Comparison of ENCODE assay signal across 42 mouse cellular contexts in genomic region chr3:92111526-92111925, GRCm38 (mm10). TPM values are rescaled to one million over a fixed set of nuclear protein-coding genes. Genes with fewer than 3 reads are reported as not detected.
"Had no signal": no experiment of that assay in that cellular context is flagged by ENCODE, and none has a peak within 500 bp of the region (broad histone marks: within the 10 kb centered on the region; RNA-seq: fewer than 3 reads in every experiment).

No protein-coding gene starts in this region.

- H3K27ac ChIP-seq: heart, adult 2 months; heart, embryonic 13.5 days; heart, embryonic 15.5 days; hindbrain, embryonic 13.5 days; hindbrain, embryonic 15.5 days; hindbrain, postnatal 0 days; kidney, embryonic 15.5 days; kidney, postnatal 0 days; limb, embryonic 13.5 days; limb, embryonic 15.5 days; liver, embryonic 12.5 days; liver, embryonic 14.5 days had no signal

- H3K36me3 ChIP-seq: heart, embryonic 13.5 days; heart, embryonic 15.5 days; hindbrain, embryonic 13.5 days; hindbrain, embryonic 15.5 days; kidney, embryonic 15.5 days; limb, embryonic 13.5 days; limb, embryonic 15.5 days; liver, embryonic 12.5 days had no signal

- H3K4me2 ChIP-seq: heart, embryonic 11.5 days; heart, embryonic 13.5 days; heart, embryonic 15.5 days; hindbrain, embryonic 13.5 days; hindbrain, embryonic 15.5 days; kidney, embryonic 15.5 days; limb, embryonic 13.5 days; limb, embryonic 15.5 days; liver, embryonic 12.5 days had no signal

- DNase-seq: gastrocnemius, postnatal 25 days; heart, adult 11 months; heart, adult 2 months; heart, postnatal 14 days; heart, postnatal 36 days; kidney, adult 11 months; kidney, adult 2 months; kidney, adult 9 months; kidney, postnatal 14 days; kidney, postnatal 36 days; layer of hippocampus, adult 9-11 months; layer of hippocampus, postnatal 36 days; left cerebral cortex, postnatal 4 days had no signal

- H3K9me3 ChIP-seq: heart, embryonic 13.5 days; heart, embryonic 15.5 days; hindbrain, embryonic 13.5 days; hindbrain, embryonic 15.5 days; kidney, embryonic 15.5 days; limb, embryonic 13.5 days; limb, embryonic 15.5 days; liver, embryonic 12.5 days had no signal

- H3K4me3 ChIP-seq: heart, adult 2 months; heart, embryonic 13.5 days; heart, embryonic 15.5 days; hindbrain, embryonic 13.5 days; hindbrain, embryonic 15.5 days; kidney, embryonic 15.5 days; limb, embryonic 13.5 days; limb, embryonic 15.5 days; liver, embryonic 12.5 days had no signal

- H3K9ac ChIP-seq: heart, embryonic 13.5 days; heart, embryonic 15.5 days; hindbrain, embryonic 13.5 days; hindbrain, embryonic 15.5 days; kidney, embryonic 15.5 days; limb, embryonic 13.5 days; limb, embryonic 15.5 days; liver, embryonic 12.5 days; liver, embryonic 14.5 days had no signal

- ATAC-seq: hindbrain, postnatal 0 days; intestine, embryonic 16.5 days; liver, embryonic 12.5 days had no signal

- H3K27me3 ChIP-seq: heart, embryonic 13.5 days; heart, embryonic 15.5 days; hindbrain, embryonic 13.5 days; hindbrain, embryonic 15.5 days; kidney, embryonic 15.5 days; limb, embryonic 13.5 days; limb, embryonic 15.5 days; liver, embryonic 12.5 days had no signal

- H3K4me1 ChIP-seq: heart, embryonic 15.5 days; hindbrain, embryonic 13.5 days; hindbrain, embryonic 15.5 days; kidney, embryonic 15.5 days; limb, embryonic 13.5 days; limb, embryonic 15.5 days; liver, embryonic 12.5 days had no signal

RNA-seq across cellular contexts. Expression of gene Prr9, which starts 12.2 kb away (rescaled TPM):
- total RNA-seq: gastrocnemius, adult 18-20 months; gastrocnemius, adult 8-10 months; gastrocnemius, postnatal 25 days; heart, adult 2 months; heart, postnatal 14 days; heart, postnatal 36 days; hematopoietic stem cell, adult 5-6 weeks; layer of hippocampus, adult 18-20 months; layer of hippocampus, adult 8-10 months; layer of hippocampus, postnatal 14 days; layer of hippocampus, postnatal 36 days; left cerebral cortex, adult 18-20 months; left cerebral cortex, adult 8-10 months; left cerebral cortex, postnatal 10 days; left cerebral cortex, postnatal 25 days; left cerebral cortex, postnatal 4 days had no signal
- polyA plus RNA-seq: gonadal fat pad, adult 2 months; heart, adult 2 months; heart, embryonic 11.5 days; heart, embryonic 13.5 days; heart, embryonic 15.5 days; heart, postnatal 0 days; hindbrain, embryonic 11.5 days; hindbrain, embryonic 13.5 days; hindbrain, embryonic 15.5 days; hindbrain, postnatal 0 days; intestine, embryonic 14.5 days; intestine, embryonic 16.5 days; kidney, adult 2 months; kidney, embryonic 15.5 days; kidney, postnatal 0 days; large intestine, adult 2 months; limb, embryonic 11.5 days; limb, embryonic 13.5 days; liver, embryonic 12.5 days; liver, embryonic 14.5 days had no signal

RNA-seq across cellular contexts. Expression of gene Lor, which starts 28.6 kb away (rescaled TPM):
- total RNA-seq: gastrocnemius, adult 18-20 months; gastrocnemius, adult 8-10 months; gastrocnemius, postnatal 25 days; heart, adult 2 months; heart, postnatal 14 days; heart, postnatal 36 days; hematopoietic stem cell, adult 5-6 weeks had no signal
- polyA plus RNA-seq: heart, adult 2 months had no signal

RNA-seq across cellular contexts. Expression of gene Lelp1, which starts 31.0 kb away (rescaled TPM):
- total RNA-seq: gastrocnemius, adult 18-20 months; gastrocnemius, adult 8-10 months; gastrocnemius, postnatal 25 days; heart, adult 2 months; heart, postnatal 14 days; heart, postnatal 36 days; hematopoietic stem cell, adult 5-6 weeks; hindbrain, postnatal 0 days; layer of hippocampus, adult 18-20 months; layer of hippocampus, adult 8-10 months; layer of hippocampus, postnatal 14 days; layer of hippocampus, postnatal 36 days; left cerebral cortex, adult 18-20 months; left cerebral cortex, adult 8-10 months; left cerebral cortex, postnatal 10 days; left cerebral cortex, postnatal 25 days; left cerebral cortex, postnatal 4 days had no signal
- polyA plus RNA-seq: heart, embryonic 11.5 days; heart, embryonic 13.5 days; heart, embryonic 15.5 days; heart, postnatal 0 days; hindbrain, embryonic 11.5 days; hindbrain, embryonic 13.5 days; hindbrain, embryonic 15.5 days; hindbrain, postnatal 0 days; intestine, embryonic 14.5 days; intestine, embryonic 16.5 days; kidney, adult 2 months; kidney, embryonic 15.5 days; kidney, postnatal 0 days; large intestine, adult 2 months; limb, embryonic 11.5 days; limb, embryonic 13.5 days; limb, embryonic 15.5 days; liver, embryonic 12.5 days; liver, embryonic 14.5 days had no signal
